Mouse (Mus musculus) induced T-regulatory cell, adult 2 months (primary cell): ENCODE measurements at regions not wholly inside any gene's neighbourhood (a gene's known extent, or its start where the extent isn't known, plus 50 kb on each side); places are given as distances from the start of the nearest gene placed in this dataset.

ENCODE experiments used
- DNase-seq: peaks from one replicate; pipeline ENCODE4 v3.0.0-alpha.2; 2012; ENCODE audit warnings: low read depth

- no peak for DNase-seq
These were observed 115.7 kb upstream of the Slc24a5 start for GRCm38 (mm10) chr2:124952212-124952611.

GRCm38 (mm10) chr2:124953015-124953414, 114.9 kb upstream of the Slc24a5 start:
- no peak for DNase-seq

GRCm38 (mm10) chr2:124955843-124956242, 112.1 kb upstream of the Slc24a5 start:
- no peak for DNase-seq

GRCm38 (mm10) chr2:124959431-124959830, 108.5 kb upstream of the Slc24a5 start:
- no peak for DNase-seq

- DNase-seq: no peak
These were observed 95.8 kb upstream of the Slc24a5 start for GRCm38 (mm10) chr2:124971826-124972749.

- DNase-seq: no peak
These were observed 92.8 kb upstream of the Slc24a5 start for GRCm38 (mm10) chr2:124975106-124975505.

- DNase-seq: no peak
These were observed 76.9 kb upstream of the Slc24a5 start for GRCm38 (mm10) chr2:124990976-124991375.

- no peak for DNase-seq
These were observed 52.9 kb upstream of the Slc24a5 start for GRCm38 (mm10) chr2:125015007-125015406.

- DNase-seq: no peak
These were observed 51.0 kb upstream of the Slc24a5 start for GRCm38 (mm10) chr2:125016946-125017345.
